Mouse (Mus musculus) spleen, postnatal 36 days (tissue): ENCODE data around the gene Psmc5.
A peak's percentile ranks its signal among the peaks of the same experiment; 100 is the strongest.
"Not testable (repeated sequence)": the region's sequence is repeated elsewhere in the genome, so short reads cannot be mapped to it uniquely, and the experiment has no call there.

Source experiments
- DNase-seq, 2 experiments: peaks; one replicate each; pipeline ENCODE4 v3.0.0; 2022; ENCODE audit warnings: low spot score in 2 of 2, mixed read lengths in 1 of 2

The Psmc5 gene

DNA sequence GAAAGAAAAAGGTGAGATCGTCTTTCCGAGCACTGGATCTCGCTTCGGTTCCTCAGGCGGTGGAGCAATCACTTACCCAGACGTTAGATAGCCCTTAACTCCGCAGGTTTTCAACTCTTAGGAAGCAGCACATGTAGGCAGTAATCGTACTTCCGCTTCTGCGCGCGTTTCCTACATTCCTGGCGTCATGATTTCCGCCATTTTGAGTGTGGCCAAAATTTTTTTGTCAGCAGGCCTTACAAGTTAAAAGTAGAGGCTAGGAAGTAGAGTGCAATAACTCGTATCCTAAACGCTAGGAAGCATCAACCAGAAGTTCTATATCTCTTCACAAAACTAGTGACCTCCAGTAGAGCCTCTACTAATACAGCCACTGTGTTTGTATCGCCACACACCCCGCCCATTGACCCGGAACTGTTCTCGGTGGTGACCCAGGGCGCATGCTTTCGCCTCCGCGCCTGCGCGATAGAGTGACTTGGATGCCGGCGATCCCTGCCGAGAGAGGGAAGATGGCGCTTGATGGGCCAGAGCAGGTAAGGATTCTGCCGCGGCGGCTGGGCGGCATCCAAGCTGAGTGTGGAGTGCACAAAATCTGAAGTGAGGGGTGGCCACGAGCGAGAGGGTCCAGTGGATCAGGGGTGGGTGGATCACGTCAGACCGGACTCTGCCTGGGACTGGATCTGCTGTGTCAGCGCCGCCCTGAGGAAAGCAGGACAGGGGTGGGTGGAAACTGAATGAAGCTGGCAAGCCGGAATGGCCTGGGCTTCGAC is at the start of gene Psmc5, which contains the start of gene Ftsj3:
Psmc5 (plus strand) TSS at position 470 of the 767 bp plus-strand sequence.
Ftsj3 (minus strand) TSS at position 395 of the 767 bp plus-strand sequence.
- DNase-seq: peak; percentile 97 to 98

- DNase-seq: no peak
These were observed 43.2 kb upstream of the Psmc5 start for GRCm38 (mm10) chr11:106212771-106213170.

GRCm38 (mm10) chr11:106214856-106215255 is 41.1 kb upstream of the Psmc5 start:
- DNase-seq: no peak

- DNase-seq: no peak
These were observed 40.5 kb upstream of the Psmc5 start for GRCm38 (mm10) chr11:106215450-106215859.

GRCm38 (mm10) chr11:106215927-106216729 is 39.8 kb upstream of the Psmc5 start, which contains the start of gene Ccdc47:
Gene Ccdc47, minus strand, starts transcription at chr11:106216344.
- DNase-seq: peak; percentile 96 to 97

DNA sequence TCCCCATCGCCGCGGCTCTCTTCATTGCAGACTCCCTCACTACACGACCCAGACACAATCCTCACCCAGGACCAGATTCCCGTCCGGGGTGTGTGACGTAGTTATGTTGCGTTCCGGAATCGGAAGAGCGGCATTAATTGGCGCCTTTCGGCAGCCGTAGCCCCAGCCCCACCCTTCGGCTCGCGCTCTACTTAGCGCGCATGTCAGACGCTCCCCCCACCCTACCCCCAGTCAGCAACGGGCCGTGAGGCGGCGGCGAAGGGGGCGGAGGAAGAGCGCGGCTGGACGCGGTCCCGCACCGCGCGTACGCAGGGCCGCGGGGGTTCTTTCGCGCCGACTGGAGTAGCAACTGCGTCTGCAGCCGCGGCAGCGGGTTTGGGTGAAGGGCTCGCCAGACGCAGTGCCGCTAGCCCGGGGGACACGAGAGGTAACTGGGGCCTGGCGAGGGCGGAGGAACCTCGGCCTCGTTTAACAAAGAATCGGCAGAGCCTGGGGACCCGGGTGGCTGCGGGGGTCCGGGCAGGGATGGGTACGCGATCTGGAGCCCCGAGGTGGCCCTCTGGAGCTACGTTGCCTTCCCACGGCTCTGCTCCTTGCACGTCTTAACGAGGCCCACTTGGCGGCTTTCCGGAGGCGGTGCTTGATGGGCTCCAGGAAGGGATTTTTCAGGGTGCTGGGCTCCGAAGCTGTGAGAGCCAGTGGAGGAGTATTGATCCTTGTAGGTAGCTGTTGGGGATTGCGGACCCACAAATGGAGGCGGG is 39.0 kb upstream of the Psmc5 start, which contains the start of gene Ddx42:
Ddx42 (plus strand) TSS at position 197 of the 761 bp plus-strand sequence.
- DNase-seq: peak; percentile 89 to 91

DNA sequence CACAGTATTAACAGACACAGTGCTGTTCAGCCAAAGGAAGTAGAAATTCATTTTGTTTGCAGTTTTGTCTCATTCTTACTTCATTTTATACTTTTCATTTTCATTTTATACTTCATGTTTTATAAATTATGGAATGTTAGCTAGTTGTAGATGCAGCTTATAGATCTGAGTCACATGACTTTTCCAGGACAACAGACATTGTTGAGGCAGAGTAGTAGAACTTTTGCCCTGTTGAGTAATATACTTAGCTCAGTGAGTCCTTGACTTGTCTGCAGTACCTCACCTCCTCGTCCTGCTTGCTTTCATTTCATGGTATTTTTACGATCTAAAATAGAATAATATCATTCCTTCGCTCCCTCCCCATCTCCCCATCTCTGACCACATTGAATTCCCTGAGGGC is 35.4 kb upstream of the Psmc5 start:
- no peak for DNase-seq

GRCm38 (mm10) chr11:106233978-106234377 is 22.0 kb upstream of the Psmc5 start:
- not testable (repeated sequence) for DNase-seq

DNA sequence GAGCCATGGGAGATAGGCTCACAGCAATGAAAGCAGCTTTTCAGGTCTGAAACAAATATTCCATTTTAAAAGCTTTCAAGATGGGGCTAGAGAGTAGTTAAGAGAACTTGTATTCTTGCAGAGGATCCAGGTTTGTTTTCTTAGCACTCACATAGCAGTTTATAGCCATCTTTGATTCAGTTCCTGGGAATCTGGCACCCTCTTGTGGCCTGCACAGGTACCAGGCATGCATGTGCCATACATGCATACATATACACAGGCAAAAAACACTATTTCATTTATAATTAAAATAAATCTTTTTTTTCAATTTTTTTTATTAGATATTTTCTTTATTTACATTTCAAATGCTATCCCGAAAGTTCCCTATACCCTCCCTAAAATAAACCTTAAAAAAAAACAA is 9.1 kb upstream of the Psmc5 start:
- no peak for DNase-seq

- no peak for DNase-seq
These were observed 6.6 kb upstream of the Psmc5 start for GRCm38 (mm10) chr11:106249326-106249725.

GRCm38 (mm10) chr11:106254767-106255166 is 1.2 kb upstream of the Psmc5 start:
- no peak for DNase-seq

DNA sequence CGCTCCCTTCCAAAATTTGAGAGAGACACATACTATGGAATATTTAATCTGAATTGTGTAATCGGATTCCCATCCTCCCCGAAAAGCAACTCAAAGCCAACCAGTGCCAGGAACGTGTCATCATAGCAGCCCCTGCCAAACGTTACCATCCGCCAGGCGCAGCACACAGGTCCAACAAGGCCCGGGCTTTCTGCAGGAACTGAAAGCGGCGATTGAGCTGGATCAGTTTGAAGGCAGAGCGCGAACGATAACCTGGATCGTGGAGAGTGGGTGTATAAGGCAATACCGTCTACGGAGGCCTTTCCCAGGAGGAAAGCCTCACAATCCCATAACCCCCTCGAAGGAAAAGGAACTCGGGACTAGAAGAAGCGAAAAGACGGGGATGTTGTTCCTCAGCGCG is 780 bp upstream of the Psmc5 start:
- DNase-seq: no peak

DNA sequence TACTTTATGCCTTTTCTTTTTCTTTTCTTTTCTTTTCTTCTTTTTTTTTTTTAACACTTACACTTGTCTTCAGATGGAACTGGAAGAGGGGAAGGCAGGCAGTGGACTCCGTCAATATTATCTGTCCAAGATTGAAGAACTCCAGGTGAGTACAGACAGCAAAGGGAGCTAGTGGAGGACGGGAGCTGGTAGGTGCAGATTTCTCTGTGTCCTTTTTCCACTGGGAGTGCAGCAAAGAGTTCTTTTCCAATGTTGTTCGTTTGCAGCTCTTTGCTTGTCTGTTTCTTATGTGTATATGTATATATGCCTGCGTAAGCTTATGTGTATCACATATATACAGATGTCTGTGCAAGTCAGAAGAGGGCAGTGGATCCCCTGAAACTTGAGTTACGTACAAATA is 821 bp downstream of the Psmc5 start:
- DNase-seq: no peak

- DNase-seq: no peak
These were observed 5.0 kb downstream of the Psmc5 start for GRCm38 (mm10) chr11:106260826-106261450.

DNA sequence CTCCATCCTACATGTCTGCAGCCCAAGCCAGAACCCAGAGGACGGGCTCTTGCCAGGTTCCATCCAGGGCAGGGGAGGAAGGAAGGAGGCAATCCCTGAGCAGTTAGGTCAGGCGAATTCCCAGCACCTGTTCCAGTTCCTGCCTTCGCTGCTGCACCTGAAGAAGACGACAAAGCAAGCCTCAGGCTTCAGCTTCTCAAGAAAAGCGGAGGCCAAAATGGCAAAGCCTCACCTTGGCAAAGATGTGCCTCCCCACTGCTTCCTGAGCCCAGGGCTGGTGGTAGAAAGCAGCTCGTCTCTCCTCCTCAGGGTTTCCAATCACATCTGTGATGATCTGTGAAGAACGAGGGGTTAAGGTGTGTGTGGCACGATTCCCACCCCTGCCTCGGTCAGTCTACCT is 8.0 kb downstream of the Psmc5 start:
- no peak for DNase-seq

- no peak for DNase-seq
These were observed 9.0 kb downstream of the Psmc5 start for GRCm38 (mm10) chr11:106264988-106265387.

DNA sequence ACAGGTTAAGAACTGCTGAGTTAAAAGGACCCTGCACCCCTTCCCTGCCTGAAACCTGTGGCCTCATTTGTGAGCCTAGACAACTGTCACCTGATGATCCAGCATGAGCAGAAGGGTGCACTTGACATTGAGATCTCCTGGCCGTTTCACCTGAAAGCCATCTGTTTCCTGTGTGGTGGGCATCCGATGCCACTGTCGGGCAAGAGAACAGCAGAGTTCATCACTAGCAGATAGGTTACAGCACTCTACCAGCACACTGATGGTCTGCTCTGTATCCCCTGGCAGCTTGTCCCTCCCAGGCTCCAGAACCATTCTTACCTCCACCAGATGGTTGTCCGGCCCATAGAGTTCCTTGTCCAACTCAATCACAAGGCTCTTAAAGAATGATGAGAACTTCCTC is 9.6 kb downstream of the Psmc5 start:
- no peak for DNase-seq

DNA sequence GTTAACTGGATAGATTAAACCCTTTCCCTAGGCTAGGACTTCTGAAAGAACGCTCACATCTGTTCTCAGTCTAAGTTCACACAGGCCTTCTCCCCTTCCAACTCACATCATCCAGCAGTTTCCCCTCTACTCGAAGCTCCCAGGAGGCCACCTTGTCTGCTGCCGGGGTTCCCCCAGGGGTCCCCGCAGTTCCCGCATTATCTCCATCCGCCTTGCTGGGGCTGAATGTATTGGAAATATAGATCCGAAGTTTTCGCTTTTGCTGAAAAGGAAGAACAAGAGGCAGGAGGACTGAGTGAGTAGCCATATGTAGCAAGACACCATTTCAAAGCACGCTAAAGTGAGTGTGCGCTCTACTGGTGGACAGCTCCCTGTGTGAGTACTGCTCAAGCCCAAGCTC is 10.5 kb downstream of the Psmc5 start:
- no peak for DNase-seq

- no peak for DNase-seq
These were observed 11.4 kb downstream of the Psmc5 start for GRCm38 (mm10) chr11:106267311-106267852.

- DNase-seq: no peak
These were observed 11.9 kb downstream of the Psmc5 start for GRCm38 (mm10) chr11:106267871-106268270.
